Mouse (Mus musculus) monocyte, adult 5-6 weeks (primary cell): ENCODE data around the gene Apoa2. TPM values are rescaled to one million over a fixed set of nuclear protein-coding genes. Genes with fewer than 3 reads are reported as not detected.

Source experiments
- ATAC-seq: fragments of 153-309, 156-312 bp; replicated peaks from 2 replicates; pipeline ENCODE4 v1.8.0; 2017; ENCODE audit warnings: mild to moderate bottlenecking; ENCODE audit not compliant: low TSS enrichment, insufficient number of reproducible peaks, severe bottlenecking, poor library complexity, low FRiP score
- total RNA-seq: library from RNA; stranded (forward); fragments of 200-1000, 200-491, 200-594 nt; gene quantifications from 3 replicates; pipeline ENCODE4 v1.2.3, GENCODE M21; 2017

Gene Apoa2
- total RNA-seq, 1 experiment from 2014 or later, result not detected

- ATAC-seq, result no peak
Observed at GRCm38 (mm10) chr1:171275144-171275734, 50.4 kb downstream of the Apoa2 start.

Other genes with a start within 250 kb of the Apoa2 start
- gene Fcgr2b, start 248.5 kb upstream of the Apoa2 start, total RNA-seq, result 181 to 197 TPM (median 187 TPM) in 3 replicates
- 364 to 612 TPM (median 571 TPM) in 3 replicates for gene Fcgr4, start 206.1 kb upstream of the Apoa2 start, total RNA-seq
- 270 to 442 TPM (median 434 TPM) in 3 replicates for gene Fcgr3, start 160.1 kb upstream of the Apoa2 start, total RNA-seq
- 1.4 to 6.2 TPM (median 1.6 TPM) in 3 replicates for gene Cfap126, start 111.1 kb upstream of the Apoa2 start, total RNA-seq
- gene Sdhc, start 74.5 kb upstream of the Apoa2 start, total RNA-seq, result 15.7 to 38.4 TPM (median 25.1 TPM) in 3 replicates
- not detected in 3 replicates for gene Mpz, start 74.3 kb upstream of the Apoa2 start, total RNA-seq
- gene Pcp4l1, start 28.8 kb upstream of the Apoa2 start, total RNA-seq, result 0.29 to 2.0 TPM in 2 of 3 replicates, not detected in the other
- gene Nr1i3, start 11.1 kb upstream of the Apoa2 start, total RNA-seq, result 0.19 to 0.86 TPM in 2 of 3 replicates, not detected in the other
- gene Tomm40l, start 2.5 kb upstream of the Apoa2 start, total RNA-seq, result 5.0 to 10.2 TPM (median 9.3 TPM) in 3 replicates
- gene Fcer1g, start 9.3 kb downstream of the Apoa2 start, total RNA-seq, result 875 to 1,050 TPM (median 955 TPM) in 3 replicates
- gene Adamts4, start 25.4 kb downstream of the Apoa2 start, total RNA-seq, result not detected in 3 replicates
- gene Ndufs2, start 26.3 kb downstream of the Apoa2 start, total RNA-seq, result 172 to 231 TPM (median 231 TPM) in 3 replicates
- gene B4galt3, start 45.3 kb downstream of the Apoa2 start, total RNA-seq, result 32.4 to 35.5 TPM (median 34.3 TPM) in 3 replicates
- gene Ppox, start 56.1 kb downstream of the Apoa2 start, total RNA-seq, result 9.2 to 14.2 TPM (median 11.1 TPM) in 3 replicates
- gene Usp21, start 62.9 kb downstream of the Apoa2 start, total RNA-seq, result 8.1 to 12.6 TPM (median 11.2 TPM) in 3 replicates
- 46.7 to 66.9 TPM (median 63.4 TPM) in 3 replicates for gene Ufc1, start 70.0 kb downstream of the Apoa2 start, total RNA-seq
- gene Dedd, start 104.1 kb downstream of the Apoa2 start, total RNA-seq, result 9.8 to 12.6 TPM (median 11.4 TPM) in 3 replicates
- 35.1 to 41.2 TPM (median 36.1 TPM) in 3 replicates for gene Nit1, start 120.6 kb downstream of the Apoa2 start, total RNA-seq
- gene Pfdn2, start 120.6 kb downstream of the Apoa2 start, total RNA-seq, result 26.8 to 86.9 TPM (median 34.0 TPM) in 3 replicates
- not detected in 3 replicates for gene Klhdc9, start 135.7 kb downstream of the Apoa2 start, total RNA-seq
- gene Nectin4, start 145.0 kb downstream of the Apoa2 start, total RNA-seq, result 2.0 to 3.9 TPM (median 2.5 TPM) in 3 replicates
- 328 to 413 TPM (median 376 TPM) in 3 replicates for gene Arhgap30, start 163.9 kb downstream of the Apoa2 start, total RNA-seq
- gene Usf1, start 186.3 kb downstream of the Apoa2 start, total RNA-seq, result 91.6 to 117 TPM (median 94.5 TPM) in 3 replicates
- gene Tstd1, start 193.8 kb downstream of the Apoa2 start, total RNA-seq, result 3.9 to 9.0 TPM (median 4.9 TPM) in 3 replicates
- gene F11r, start 212.5 kb downstream of the Apoa2 start, total RNA-seq, result 3.5 to 8.6 TPM (median 4.5 TPM) in 3 replicates